Mouse (Mus musculus) splenic B cell, adult 2 months (primary cell): ENCODE results near the gene Mill2.
"Not testable (repeated sequence)": the region's sequence is repeated elsewhere in the genome, so short reads cannot be mapped to it uniquely, and the experiment has no call there.

Experiments used
- DNase-seq: peaks from one replicate; pipeline ENCODE4 v3.0.0-alpha.2; 2011; ENCODE audit warnings: low read depth, low spot score
- H3K27me3 ChIP-seq: 2 replicates; pipeline ENCODE4 v1.6.1; 2012; ENCODE audit warnings: mild to moderate bottlenecking, low read length, moderate library complexity, mixed read lengths; ENCODE audit not compliant: control insufficient read depth, poor library complexity, insufficient read depth, severe bottlenecking
- H3K36me3 ChIP-seq: 2 replicates; pipeline ENCODE4 v1.6.1; 2012; ENCODE audit warnings: mild to moderate bottlenecking, low read length, moderate library complexity, mixed read lengths; ENCODE audit not compliant: control insufficient read depth, poor library complexity, insufficient read depth, severe bottlenecking

Mill2 gene

GRCm38 (mm10) chr7:18858310-18858916 is 18.6 kb downstream of the Mill2 start:
- no peak for DNase-seq
- no peaks in the 10 kb centered on the region for H3K27me3 ChIP-seq
- H3K36me3 ChIP-seq = no peaks in the 10 kb centered on the region

- Histone ChIP-seq H3K27me3 (no peaks in the 10 kb centered on the region), H3K36me3 (no peaks in the 10 kb centered on the region)
- no peak for DNase-seq
Measured at GRCm38 (mm10) chr7:18862801-18863200, 23.0 kb downstream of the Mill2 start.

GRCm38 (mm10) chr7:18868491-18868890 is 28.7 kb downstream of the Mill2 start:
- Histone ChIP-seq H3K27me3 (0 out of 2 replicates have a peak, but pooled peaks cover 2% of the 10 kb centered on the region), H3K36me3 (no peaks in the 10 kb centered on the region)
- no peak for DNase-seq

- DNase-seq, H3K36me3 ChIP-seq, H3K27me3 ChIP-seq: not testable (repeated sequence)
Measured at GRCm38 (mm10) chr7:18871031-18871430, 31.3 kb downstream of the Mill2 start, which contains the start of gene Pglyrp1. Pglyrp1 (plus strand) TSS chr7:18871331.

- Histone ChIP-seq H3K27me3 (0 out of 2 replicates have a peak, but pooled peaks cover 2% of the 10 kb centered on the region), H3K36me3 (no peaks in the 10 kb centered on the region)
- DNase-seq = no peak
Measured at GRCm38 (mm10) chr7:18872014-18872802, 32.4 kb downstream of the Mill2 start.

- Histone ChIP-seq H3K36me3 (no peaks in the 10 kb centered on the region), H3K27me3 (0 out of 2 replicates have a peak, but pooled peaks cover 2% of the 10 kb centered on the region)
- no peak for DNase-seq
Measured at GRCm38 (mm10) chr7:18872816-18873215, 33.0 kb downstream of the Mill2 start.

GRCm38 (mm10) chr7:18873253-18873652 is 33.5 kb downstream of the Mill2 start:
- Histone ChIP-seq H3K27me3 (peaks cover 2% of the 10 kb centered on the region; the same call in 1 of the 2 replicates), H3K36me3 (no peaks in the 10 kb centered on the region)
- peak; percentile 90 for DNase-seq

GRCm38 (mm10) chr7:18875372-18875771 is 35.6 kb downstream of the Mill2 start:
- DNase-seq = no peak
- peaks cover 2% of the 10 kb centered on the region; the same call in 1 of the 2 replicates for H3K27me3 ChIP-seq
- H3K36me3 ChIP-seq = no peaks in the 10 kb centered on the region

GRCm38 (mm10) chr7:18878691-18879090 is 38.9 kb downstream of the Mill2 start:
- H3K27me3 ChIP-seq = no peaks in the 10 kb centered on the region; the same call in 1 of the 2 replicates
- no peaks in the 10 kb centered on the region for H3K36me3 ChIP-seq
- no peak for DNase-seq

- H3K27me3 ChIP-seq = no peaks in the 10 kb centered on the region
- DNase-seq = peak; percentile 62
- H3K36me3 ChIP-seq = no peaks in the 10 kb centered on the region; the same call in 1 of the 2 replicates
Measured at GRCm38 (mm10) chr7:18883991-18884744, 44.4 kb downstream of the Mill2 start.

GRCm38 (mm10) chr7:18884745-18885422 is 45.1 kb downstream of the Mill2 start:
- no peaks in the 10 kb centered on the region for H3K27me3 ChIP-seq
- H3K36me3 ChIP-seq = no peaks in the 10 kb centered on the region; the same call in 1 of the 2 replicates
- DNase-seq = no peak

- DNase-seq = no peak
- Histone ChIP-seq H3K36me3 (peaks cover 4% of the 10 kb centered on the region), H3K27me3 (no peaks in the 10 kb centered on the region)
Measured at GRCm38 (mm10) chr7:18886963-18887362, 47.2 kb downstream of the Mill2 start.

GRCm38 (mm10) chr7:18890848-18891247 is 51.1 kb downstream of the Mill2 start:
- Histone ChIP-seq H3K27me3 (no peaks in the 10 kb centered on the region), H3K36me3 (peaks cover 4% of the 10 kb centered on the region)
- no peak for DNase-seq

GRCm38 (mm10) chr7:18891872-18892599 is 52.3 kb downstream of the Mill2 start:
- peaks cover 4% of the 10 kb centered on the region for H3K36me3 ChIP-seq
- peak; percentile 87 for DNase-seq
- H3K27me3 ChIP-seq = no peaks in the 10 kb centered on the region
